Mouse (Mus musculus) T-helper 2 cell (primary cell): Measurements from ENCODE around the gene Atp9a.

Experiments
- in situ Hi-C: fragments of 300-600 bp; cut with MboI, MseI; formaldehyde crosslinking; loops from one replicate; pipeline ENCODE4 v1.15.1; 2025; ENCODE audit warnings: high pct_unique_total_duplicates

The Atp9a gene

GRCm38 (mm10) chr2:168682721-168683120, 59.5 kb downstream of the Atp9a start:
- in situ Hi-C loops, result no loop called here

GRCm38 (mm10) chr2:168681531-168681930, 60.7 kb downstream of the Atp9a start:
- in situ Hi-C loops, result no loop called here

- in situ Hi-C loops, result no loop called here
Observed at GRCm38 (mm10) chr2:168679381-168680199, 62.6 kb downstream of the Atp9a start.

- in situ Hi-C loops, result no loop called here
Observed at GRCm38 (mm10) chr2:168678662-168679294, 63.4 kb downstream of the Atp9a start.

- in situ Hi-C loops, result no loop called here
Observed at GRCm38 (mm10) chr2:168677650-168678049, 64.6 kb downstream of the Atp9a start.

GRCm38 (mm10) chr2:168671724-168672123, 70.5 kb downstream of the Atp9a start:
- in situ Hi-C loops, result no loop called here

GRCm38 (mm10) chr2:168670241-168670640, 72.0 kb downstream of the Atp9a start:
- in situ Hi-C loops, result no loop called here

- in situ Hi-C loops, result no loop called here
Observed at GRCm38 (mm10) chr2:168669762-168670161, 72.4 kb downstream of the Atp9a start.

- in situ Hi-C loops, result no loop called here
Observed at GRCm38 (mm10) chr2:168667745-168668144, 74.5 kb downstream of the Atp9a start.

GRCm38 (mm10) chr2:168665680-168666079, 76.5 kb downstream of the Atp9a start:
- in situ Hi-C loops, result no loop called here

- in situ Hi-C loops, result no loop called here
Observed at GRCm38 (mm10) chr2:168663716-168664115, 78.5 kb downstream of the Atp9a start.

- in situ Hi-C loops, result no loop called here
Observed at GRCm38 (mm10) chr2:168663216-168663615, 79.0 kb downstream of the Atp9a start.

GRCm38 (mm10) chr2:168661802-168662201, 80.4 kb downstream of the Atp9a start:
- in situ Hi-C loops, result no loop called here

- in situ Hi-C loops, result no loop called here
Observed at GRCm38 (mm10) chr2:168660344-168660743, 81.9 kb downstream of the Atp9a start.

GRCm38 (mm10) chr2:168658551-168658950, 83.7 kb downstream of the Atp9a start:
- in situ Hi-C loops, result no loop called here

- in situ Hi-C loops, result no loop called here
Observed at GRCm38 (mm10) chr2:168656569-168657308, 85.5 kb downstream of the Atp9a start.

- in situ Hi-C loops, result no loop called here
Observed at GRCm38 (mm10) chr2:168654983-168655669, 87.1 kb downstream of the Atp9a start.

GRCm38 (mm10) chr2:168654482-168654881, 87.7 kb downstream of the Atp9a start:
- in situ Hi-C loops, result no loop called here

GRCm38 (mm10) chr2:168651757-168652156, 90.5 kb downstream of the Atp9a start:
- in situ Hi-C loops, result no loop called here

- in situ Hi-C loops, result no loop called here
Observed at GRCm38 (mm10) chr2:168648171-168648570, 94.0 kb downstream of the Atp9a start.

- in situ Hi-C loops, result no loop called here
Observed at GRCm38 (mm10) chr2:168644855-168645254, 97.4 kb downstream of the Atp9a start.
